Mouse (Mus musculus) frontal cortex, postnatal 14 days (tissue): ENCODE data around the gene Cacng3.

Experiments
- DNase-seq, 2 experiments: peaks; one replicate each; pipeline ENCODE4 v3.0.0; 2022; ENCODE audit warnings: low spot score in 2 of 2

The Cacng3 gene

DNA sequence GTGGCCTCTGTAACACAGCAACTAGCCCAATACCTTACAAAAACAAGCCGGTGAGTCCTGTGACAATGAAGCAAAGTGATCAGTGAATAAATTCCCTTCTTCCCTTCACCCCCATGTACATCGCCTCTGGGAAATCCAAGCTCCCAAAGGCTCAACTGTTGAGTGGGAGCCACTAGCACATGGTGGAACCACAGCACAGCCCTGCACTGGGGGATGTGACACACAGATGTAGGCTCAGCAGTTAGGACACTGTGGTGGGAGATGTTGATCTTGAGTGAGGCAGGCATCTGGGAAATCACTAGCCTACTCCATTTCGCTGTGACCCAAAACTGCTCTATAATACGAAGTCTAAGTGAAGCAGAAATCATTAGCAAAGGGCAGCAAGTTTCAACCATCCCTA, 48.2 kb downstream of the Cacng3 start:
- no peak for DNase-seq

DNA sequence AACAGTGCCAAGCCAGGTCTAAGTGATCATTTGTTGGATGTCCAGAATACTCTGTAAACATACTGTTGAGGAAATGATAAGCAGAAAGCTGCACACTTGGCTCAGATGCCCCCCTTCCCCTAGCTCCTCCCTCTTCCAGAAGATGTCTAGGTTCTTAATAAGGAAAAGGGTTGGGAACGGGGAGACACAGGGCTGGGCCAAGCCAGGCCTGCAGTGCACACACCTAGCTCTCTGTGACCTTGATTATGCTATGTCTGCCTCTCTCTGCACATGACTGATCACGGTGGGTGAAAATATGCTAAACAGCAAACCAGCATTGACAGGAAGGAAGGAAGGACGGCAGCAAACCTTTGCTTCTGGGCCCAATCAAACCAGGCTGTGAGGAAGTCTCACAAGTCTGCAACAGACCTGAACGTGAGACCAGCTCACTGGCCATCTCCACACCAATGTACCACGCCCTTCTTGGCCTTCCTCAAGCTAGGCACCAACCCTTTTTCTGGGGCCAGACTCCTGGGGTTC, 53.1 kb downstream of the Cacng3 start:
- no peak for DNase-seq

DNA sequence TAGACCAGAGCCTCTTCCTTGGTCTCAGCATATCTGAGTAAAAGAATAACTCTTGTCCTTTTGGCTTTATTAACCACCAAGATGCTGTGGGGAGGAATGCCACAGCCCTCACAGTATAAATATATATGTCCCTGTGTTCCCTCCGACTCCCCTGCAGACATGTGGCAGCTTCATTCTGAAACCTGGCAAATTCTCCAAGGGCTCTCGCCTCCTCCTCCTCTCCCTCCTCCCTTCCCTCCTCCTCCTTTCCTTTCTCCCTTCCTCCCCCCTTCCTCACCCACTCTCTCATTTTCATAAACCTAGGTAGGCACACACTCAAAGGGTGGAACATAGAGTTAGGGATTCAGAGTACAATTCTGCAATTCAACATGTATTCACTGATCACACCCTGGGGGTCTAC, 56.1 kb downstream of the Cacng3 start:
- no peak for DNase-seq

DNA sequence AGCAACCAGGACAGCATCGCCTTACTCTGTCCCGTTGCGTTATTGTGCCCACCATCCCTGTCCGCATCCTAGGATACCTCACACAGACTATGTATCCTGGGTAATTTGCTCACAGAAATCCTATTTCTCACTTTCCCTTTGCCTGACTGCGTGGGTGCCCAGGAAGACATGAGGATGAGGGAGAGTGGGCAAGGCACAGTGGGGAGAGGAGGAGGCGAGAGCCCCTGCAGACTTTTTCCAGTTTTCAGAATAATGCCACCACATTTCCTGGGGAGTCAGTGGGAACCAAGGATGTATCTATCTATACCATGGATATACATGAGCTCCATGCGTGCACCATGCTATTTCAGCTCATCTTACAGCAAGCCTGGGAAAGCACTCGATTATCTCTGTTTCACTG, 57.9 kb downstream of the Cacng3 start:
- no peak for DNase-seq

DNA sequence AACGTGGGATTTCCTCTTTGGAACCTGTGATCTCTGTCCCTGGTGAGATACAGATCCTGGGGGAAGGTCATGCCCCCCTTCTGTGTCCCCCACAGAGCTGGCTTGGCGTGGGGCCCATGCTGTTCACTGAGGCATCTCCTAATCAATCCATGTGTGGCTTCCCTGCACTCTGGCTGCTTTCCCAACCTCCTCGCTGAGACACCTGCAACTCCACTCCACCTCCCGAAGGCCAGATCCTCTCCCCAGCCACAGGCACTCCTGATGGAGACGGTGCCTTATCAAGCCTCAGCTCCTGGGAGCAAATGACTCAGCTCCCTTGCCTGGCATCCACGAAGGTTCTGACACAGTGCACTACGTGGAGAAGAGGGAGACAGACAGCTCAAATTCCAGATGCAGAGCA, 58.6 kb downstream of the Cacng3 start:
- no peak for DNase-seq

DNA sequence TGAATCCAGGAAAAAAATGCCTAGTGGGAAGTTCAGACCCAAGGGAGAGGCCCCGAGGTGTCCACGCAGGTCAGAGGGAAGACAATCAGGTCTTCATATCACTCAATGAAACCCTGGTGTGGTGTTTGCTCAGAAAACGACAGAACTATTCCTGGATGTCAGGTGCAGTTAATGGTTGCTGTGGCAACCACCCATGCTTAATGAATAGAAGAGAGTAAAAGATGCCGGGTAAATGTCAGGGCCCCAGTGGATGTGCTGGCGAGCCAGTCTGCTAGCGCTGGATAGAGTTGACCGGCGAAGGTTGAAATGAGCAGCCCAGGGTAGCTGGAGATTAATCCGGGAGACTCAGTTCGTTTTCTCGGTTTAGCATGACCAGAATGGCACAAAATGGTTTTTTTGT, 65.0 kb downstream of the Cacng3 start:
- DNase-seq = no peak

DNA sequence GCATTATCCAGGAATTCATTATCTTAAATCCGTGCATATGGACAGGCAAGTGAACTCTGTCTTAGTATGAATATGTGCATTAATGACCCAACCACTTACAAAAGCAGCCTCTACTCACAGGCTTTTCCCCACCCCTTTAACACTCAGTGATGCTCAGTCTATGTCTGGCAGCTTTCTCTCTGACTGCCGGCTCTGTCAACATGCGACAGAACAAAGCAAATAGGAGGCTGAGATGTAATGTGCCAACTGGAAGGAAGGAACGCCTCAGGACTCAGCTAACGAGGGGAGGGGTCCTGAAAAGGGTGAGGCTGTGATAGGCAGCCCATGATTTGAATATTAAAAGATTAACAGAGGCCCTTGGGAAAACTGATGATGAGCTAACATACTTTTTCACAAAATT, 68.2 kb downstream of the Cacng3 start:
- DNase-seq = no peak

DNA sequence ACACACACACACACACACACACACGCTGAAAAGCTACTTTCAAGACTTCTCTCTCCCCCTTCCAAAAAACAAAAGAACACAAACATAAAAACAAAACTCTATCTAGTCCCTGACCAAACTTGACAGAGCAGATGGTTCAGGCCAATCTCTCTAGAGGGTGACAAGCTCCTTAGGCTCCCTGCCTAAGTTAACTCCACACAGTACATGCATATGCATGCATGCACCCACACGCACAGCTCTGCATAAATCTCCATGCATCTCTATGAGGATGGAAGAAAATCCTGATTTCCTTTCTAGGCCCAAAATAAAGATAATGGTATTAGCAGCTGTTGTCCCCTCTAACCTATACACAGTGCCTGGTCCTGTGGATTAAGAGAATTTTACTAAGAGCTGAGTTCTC, 70.4 kb downstream of the Cacng3 start:
- no peak for DNase-seq

DNA sequence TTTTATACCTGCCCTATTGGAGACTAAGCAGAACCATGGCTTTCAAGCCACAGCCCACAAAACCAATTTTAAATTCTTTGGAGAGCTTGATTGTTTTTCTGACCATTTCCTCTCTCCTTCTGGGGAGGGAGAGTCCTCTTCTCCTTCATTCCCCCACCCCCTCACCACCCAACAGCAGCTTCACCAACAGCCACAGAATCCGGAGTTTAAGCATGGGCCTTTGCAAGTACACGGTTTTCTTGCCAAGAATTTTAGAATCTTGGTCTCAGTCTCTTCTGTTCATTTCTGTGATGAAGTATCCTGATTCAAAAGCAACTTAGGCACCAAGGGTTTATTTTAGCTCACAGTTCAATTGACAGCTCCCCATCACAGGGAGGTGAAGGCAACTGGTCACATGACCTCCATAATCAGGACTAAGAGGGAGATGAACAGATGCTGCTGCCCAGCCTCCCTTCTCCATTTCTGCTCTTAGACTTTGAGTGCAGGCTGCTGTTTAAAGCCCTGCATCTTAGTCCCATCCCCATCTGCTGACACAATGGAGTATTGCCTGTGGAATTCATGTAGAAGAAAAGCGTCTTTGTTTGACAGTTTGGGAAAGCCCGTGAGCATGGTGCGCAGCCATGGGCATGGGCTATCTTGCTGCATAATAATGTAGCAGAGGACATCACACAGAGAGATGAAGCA, 85.8 kb downstream of the Cacng3 start:
- DNase-seq = no peak

DNA sequence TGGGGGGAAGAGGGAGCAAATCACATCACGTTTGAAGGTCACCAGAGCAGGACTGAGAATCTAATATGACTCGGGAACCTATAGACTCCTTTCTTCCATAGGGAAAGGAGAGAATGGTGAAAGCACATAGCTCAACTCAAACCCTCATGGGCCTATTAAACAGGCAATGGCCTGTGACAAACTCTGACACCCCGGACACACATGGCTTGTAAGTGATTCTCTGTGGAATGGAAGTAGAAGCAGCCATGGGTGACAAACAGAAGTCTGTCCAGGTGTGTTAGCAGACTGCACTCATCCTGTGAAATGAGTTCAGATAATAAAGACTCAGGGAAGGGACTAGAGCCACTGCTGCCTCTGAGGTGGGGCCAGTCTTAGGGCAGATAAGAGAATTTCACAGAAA, 88.4 kb downstream of the Cacng3 start:
- DNase-seq = no peak

DNA sequence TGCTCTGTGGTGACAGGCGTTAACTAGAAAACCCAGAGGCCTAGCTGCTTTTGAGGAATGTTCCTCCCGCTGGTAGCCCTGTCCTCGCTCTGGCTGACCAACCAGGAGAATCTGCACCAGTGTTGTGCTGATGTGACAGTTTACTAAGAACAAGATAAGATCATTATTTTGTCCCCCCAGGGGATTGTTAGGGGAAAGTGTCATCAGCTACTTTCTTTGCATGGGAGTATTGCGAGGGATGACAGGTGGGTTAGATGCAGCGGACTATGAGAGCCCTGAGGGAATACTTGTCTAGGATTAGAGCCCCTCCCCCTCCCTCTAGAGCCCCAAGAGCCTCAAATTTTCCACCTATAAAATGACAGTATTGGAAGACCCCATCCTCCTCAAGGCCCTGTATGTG, 94.2 kb downstream of the Cacng3 start:
- no peak for DNase-seq

DNA sequence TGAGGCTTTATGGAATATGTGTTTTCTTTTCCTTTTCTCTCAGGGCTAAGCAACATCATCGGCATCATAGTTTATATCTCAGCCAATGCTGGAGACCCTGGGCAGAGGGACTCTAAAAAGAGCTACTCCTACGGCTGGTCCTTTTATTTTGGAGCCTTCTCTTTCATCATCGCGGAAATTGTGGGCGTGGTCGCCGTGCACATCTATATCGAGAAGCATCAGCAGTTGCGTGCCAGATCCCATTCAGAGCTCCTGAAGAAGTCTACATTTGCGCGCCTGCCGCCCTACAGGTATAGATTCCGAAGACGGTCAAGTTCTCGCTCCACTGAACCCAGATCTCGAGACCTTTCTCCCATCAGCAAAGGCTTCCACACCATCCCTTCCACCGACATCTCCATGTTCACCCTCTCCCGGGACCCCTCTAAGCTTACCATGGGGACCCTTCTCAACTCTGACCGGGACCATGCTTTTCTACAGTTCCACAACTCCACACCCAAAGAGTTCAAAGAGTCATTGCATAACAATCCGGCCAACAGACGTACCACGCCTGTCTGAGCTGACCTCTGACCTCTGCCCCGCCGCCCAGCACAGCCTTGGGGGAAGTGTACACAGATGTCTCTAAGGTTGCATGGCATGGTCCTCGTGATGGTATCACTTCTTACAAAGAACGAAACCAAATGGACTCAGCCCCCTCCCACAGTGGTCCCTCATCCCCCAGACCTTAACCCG, 98.2 kb downstream of the Cacng3 start:
- no peak for DNase-seq

DNA sequence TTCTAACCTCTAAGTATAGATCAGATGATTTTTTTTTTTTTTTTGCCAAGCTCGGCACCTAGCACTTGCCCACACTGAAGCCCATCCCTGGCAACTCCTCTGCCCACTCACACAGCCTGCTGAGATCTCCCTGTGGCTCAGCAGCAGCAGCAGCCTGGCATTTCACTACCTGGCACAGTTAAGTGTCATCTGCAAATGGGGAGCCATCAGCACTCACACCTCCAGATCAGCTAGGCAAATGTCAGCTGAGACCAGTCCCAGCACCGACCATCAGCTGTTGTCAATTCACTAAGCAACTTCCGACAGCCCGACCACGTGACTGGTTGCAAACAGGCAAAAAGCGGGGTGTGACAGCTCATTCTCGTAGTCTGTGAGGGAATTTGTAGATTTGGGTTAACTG, 109.3 kb downstream of the Cacng3 start:
- peak; percentile 13 to 27 for DNase-seq

DNA sequence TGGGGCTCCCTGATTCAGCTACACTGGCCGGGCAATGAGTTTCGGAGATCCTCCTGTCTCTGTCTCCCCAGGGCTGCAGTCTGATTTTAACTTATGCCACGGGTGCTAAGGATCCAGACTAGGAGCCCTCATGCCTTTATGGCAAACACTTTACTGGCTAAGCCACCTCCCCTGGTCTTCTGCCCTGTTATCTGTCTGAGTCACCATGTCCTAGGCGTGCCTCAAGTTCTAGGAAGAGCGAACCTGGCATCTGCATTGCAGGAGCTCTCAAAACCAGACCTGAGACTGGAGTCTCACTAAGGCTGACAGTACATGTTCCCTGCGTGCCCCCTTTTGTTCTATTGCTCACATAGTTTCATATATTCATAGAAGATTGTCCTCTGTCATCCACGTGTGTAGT, 119.6 kb downstream of the Cacng3 start:
- DNase-seq = no peak

DNA sequence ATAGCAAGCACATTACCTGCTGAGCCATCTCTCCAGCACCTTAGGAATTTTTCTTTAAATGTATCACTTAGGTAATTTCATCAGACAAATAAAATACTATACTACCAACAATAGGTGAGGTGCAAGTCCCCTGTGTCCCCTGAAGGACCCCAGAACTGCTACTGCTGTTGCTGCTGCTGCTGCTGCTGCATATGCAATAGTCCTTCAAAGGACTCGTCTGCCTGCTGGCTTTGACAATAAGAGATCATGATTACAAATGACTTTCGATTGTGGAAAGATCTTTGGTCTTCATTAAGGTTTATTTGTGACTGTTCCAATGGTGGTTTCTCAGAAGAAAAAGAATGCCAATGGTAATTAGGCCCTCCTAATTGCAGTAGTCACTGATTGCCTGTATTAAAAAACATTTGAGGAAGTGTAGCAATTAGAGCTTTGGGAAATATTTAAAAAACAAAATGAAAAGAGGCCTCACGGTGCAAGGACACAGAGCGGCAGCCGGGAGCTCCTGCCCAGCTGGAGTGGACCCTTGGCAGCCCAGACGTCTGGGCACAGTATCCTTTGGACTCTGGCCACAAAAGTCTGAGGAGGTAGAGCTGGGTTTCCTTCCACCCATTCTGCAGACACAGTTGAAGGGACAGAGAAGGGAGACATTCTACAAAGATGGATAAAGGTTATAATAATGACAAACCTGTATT, 123.5 kb downstream of the Cacng3 start:
- DNase-seq = no peak

DNA sequence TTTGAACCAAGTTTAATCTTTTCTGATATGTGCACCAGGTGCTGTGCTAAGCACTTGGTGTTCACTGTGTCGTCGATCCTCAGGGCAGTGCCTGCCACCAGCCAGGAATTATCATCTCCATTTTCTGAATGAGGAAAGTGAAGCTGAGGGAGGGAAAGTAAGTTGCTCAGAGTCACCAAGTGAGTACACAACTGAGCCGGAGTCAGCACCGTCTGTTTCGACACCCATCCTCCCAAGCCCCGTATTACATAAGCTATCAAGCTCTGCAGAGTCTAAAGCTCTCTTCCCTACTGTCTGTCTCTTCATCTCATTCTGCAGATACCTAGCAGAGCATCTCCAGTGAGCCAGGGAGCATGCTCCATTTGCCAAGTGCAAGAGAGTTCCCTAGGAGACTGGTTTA, 124.8 kb downstream of the Cacng3 start:
- DNase-seq = no peak

DNA sequence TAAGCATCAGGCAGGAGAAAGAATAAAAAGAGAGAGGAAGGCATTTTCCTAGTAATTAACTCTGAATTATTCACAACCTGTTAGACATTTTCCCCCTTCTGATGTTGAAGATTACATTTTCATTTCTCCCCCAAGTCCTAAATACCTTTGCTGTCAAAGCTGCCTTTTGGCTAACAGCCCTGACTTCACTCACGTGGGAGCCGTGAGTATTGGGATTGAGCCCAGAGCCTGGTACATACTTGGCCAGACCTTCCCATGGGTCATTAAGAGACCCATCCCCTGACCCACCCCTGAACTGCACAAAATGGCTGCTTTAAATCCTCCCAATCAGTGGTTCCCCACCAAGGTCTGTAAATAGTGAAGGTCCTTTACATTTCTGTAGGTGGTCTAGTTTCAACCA, 130.5 kb downstream of the Cacng3 start:
- no peak for DNase-seq

DNA sequence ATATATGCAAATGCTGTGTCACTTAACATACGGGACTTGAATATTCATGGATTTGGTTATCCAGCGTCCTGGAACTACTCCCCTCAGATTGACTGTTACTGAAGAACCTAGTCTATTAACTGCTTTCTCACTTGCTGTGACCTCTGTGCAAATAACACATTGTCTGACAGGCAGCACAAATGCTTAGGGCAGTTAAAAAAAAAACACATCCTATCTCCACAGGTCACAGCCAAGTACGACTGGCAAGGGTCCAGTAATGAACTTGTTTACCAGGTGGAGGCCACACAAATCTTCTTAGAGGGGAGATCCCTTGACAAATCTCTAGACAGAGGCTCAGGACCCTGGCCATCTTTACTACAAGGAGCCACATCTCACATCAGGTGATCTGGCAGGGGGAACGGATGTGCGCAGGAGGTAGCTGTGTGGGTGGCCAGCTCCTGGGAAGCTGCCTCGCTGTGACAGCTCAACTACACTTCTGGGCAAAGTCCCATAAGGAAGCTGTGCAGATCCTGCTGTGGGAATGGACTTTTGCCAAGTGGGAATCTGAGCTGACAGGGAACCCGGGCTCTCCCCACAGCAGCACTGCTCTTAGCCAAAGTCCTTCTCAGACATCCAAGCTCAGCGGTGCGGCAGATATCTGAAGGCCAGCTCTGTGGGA, 133.7 kb downstream of the Cacng3 start:
- peak; percentile 18 to 37 for DNase-seq

DNA sequence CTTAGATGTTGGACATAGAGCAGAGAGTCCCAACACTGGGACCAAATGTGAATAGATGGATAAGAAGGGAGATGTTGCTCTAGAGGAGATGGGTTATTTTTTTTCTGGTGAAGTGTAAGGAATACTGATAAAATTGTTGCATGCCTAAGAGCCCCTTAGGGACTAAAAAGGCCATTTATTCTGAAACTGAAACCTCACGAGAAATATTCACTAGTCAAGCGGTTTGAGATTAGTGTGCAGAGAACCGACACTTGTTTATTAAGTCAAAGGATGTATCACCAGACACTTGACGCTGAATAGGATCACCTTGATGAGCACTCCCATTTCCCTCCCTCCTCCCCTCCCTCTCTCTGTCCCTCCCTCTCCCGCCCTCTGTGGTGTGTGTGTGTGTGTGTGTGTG, 136.2 kb downstream of the Cacng3 start:
- no peak for DNase-seq

DNA sequence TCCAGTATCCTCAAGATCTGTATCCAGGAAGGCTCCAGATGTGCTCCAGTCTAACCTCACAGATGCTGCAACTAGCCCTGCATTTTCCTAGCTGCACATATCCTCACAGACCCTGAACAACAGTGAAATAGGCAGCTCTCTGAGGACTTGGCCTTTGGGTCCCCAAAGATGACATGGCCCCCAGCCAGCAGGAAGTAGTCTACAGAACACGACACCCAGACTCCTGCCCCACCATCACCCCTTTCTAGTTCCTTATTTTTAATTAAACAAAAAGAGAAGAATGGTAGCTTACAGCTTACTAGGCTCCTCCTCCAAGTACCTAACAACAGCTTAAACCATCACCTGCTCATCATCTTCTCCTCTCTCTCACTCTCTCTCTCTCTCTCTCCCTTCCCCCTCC, 143.4 kb downstream of the Cacng3 start:
- no peak for DNase-seq

DNA sequence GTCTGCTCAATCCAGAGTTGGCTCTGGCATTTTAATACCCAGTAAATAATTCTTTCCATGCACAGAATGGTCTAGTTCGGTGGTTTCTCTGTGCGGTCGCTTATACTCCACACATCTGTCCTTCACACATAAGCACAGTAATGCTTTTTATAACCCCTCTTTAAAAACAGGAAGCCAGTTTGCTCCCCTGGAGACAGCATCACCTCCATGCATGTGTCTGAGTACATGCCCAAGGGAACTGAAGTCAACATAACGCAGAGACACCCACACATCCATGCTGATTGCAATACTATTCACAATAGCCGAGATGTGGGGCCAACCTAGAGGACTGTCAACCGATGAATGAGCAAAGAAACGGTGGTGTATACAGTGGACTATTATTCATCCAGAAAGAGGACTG, 147.3 kb downstream of the Cacng3 start:
- no peak for DNase-seq
